Mouse (Mus musculus) bone marrow macrophage, adult 2 months (primary cell): ENCODE data around the gene Trp53i11.

ENCODE experiments used
- CTCF ChIP-seq: IDR thresholded peaks from 2 replicates; pipeline ENCODE4 v1.5.1; 2012; ENCODE audit warnings: low read depth, mild to moderate bottlenecking, low read length, moderate library complexity
- POLR2A ChIP-seq: IDR thresholded peaks from 2 replicates; pipeline ENCODE4 v1.6.1; 2012; ENCODE audit warnings: mild to moderate bottlenecking, low read depth, low read length, borderline replicate concordance

GRCm38 (mm10) chr2:93212386-93212785 lies 25.0 kb downstream of the Trp53i11 start:
- TF ChIP-seq CTCF = no peak
- no peak for TF ChIP-seq POLR2A
